Mouse (Mus musculus) CH12.LX (cell line): ENCODE measurements at regions not wholly inside any gene's neighbourhood (a gene's known extent, or its start where the extent isn't known, plus 50 kb on each side); places are given as distances from the start of the nearest gene placed in this dataset.

ENCODE experiments used
- DNase-seq: peaks from one replicate; pipeline ENCODE4 v3.0.0-alpha.2; 2013; ENCODE audit errors: extremely low read depth
- H3K27ac ChIP-seq: 2 replicates; pipeline ENCODE4 v1.5.1; 2012; ENCODE audit warnings: low read depth, mild to moderate bottlenecking, control low read depth, moderate library complexity; ENCODE audit not compliant: insufficient read depth
- H3K27me3 ChIP-seq: replicated peaks from 2 replicates; pipeline ENCODE3; 2012; ENCODE audit warnings: inconsistent platforms
- H3K36me3 ChIP-seq, 2 experiments: replicated peaks in 1 of 2; 2 replicates each; pipeline versions ENCODE3 to v1.6.1; 2012; ENCODE audit warnings: inconsistent platforms in 1 of 2, low read length in 1 of 2, mild to moderate bottlenecking in 1 of 2, mixed read lengths in 1 of 2, moderate library complexity in 1 of 2; ENCODE audit not compliant: control insufficient read depth in 1 of 2, insufficient read depth in 1 of 2
- H3K4me1 ChIP-seq, 2 experiments: 2 replicates each; pipeline ENCODE4 v1.6.1; 2012; ENCODE audit warnings: inconsistent platforms in 1 of 2, moderate library complexity in 1 of 2; ENCODE audit not compliant: insufficient read depth in 2 of 2, control insufficient read depth in 1 of 2
- H3K4me2 ChIP-seq: 2 replicates; pipeline ENCODE4 v1.6.1; 2012; ENCODE audit warnings: low read depth, mild to moderate bottlenecking, control low read depth; ENCODE audit not compliant: poor library complexity, insufficient read depth, severe bottlenecking
- H3K4me3 ChIP-seq, 3 experiments: fragments of 150-350 bp in 1 of 3; sonication (generic) in 1 of 3; replicated peaks in 1 of 3; 2 replicates each; pipeline versions ENCODE3 to v1.5.1; 2011 to 2012; ENCODE audit warnings: low read depth in 2 of 3, low read length in 2 of 3, mild to moderate bottlenecking in 2 of 3, moderate library complexity in 2 of 3, control low read depth in 1 of 3, improper control_type of control experiment in 1 of 3, inconsistent platforms in 1 of 3, mixed read lengths in 1 of 3; ENCODE audit not compliant: poor library complexity in 1 of 3
- H3K79me2 ChIP-seq: replicated peaks from 2 replicates; pipeline ENCODE4 v1.6.1; 2012; ENCODE audit warnings: mild to moderate bottlenecking, moderate library complexity; ENCODE audit not compliant: control insufficient read depth, poor library complexity, insufficient read depth, severe bottlenecking; ENCODE audit errors: extremely low read depth
- H3K9ac ChIP-seq: 2 replicates; pipeline ENCODE4 v1.6.1; 2012; ENCODE audit warnings: low read depth, mild to moderate bottlenecking, control low read depth, moderate library complexity; ENCODE audit not compliant: insufficient read depth
- H3K9me3 ChIP-seq: replicated peaks from 2 replicates; pipeline ENCODE3; 2012; ENCODE audit warnings: low read length, inconsistent platforms, mixed read lengths
- CHD2 ChIP-seq: IDR thresholded peaks from 2 replicates; pipeline ENCODE4 v1.6.1; 2011; ENCODE audit warnings: low read length, improper control_type of control experiment
- CTCF ChIP-seq, 2 experiments: IDR thresholded peaks in 1 of 2; conservative IDR thresholded peaks in 1 of 2; 2 replicates each; pipeline ENCODE4 v1.5.1; 2011 to 2012; ENCODE audit warnings: low read depth in 2 of 2, low read length in 2 of 2, improper control_type of control experiment in 1 of 2, inconsistent platforms in 1 of 2, mild to moderate bottlenecking in 1 of 2, moderate library complexity in 1 of 2
- E2F4 ChIP-seq: IDR thresholded peaks from 2 replicates; pipeline ENCODE4 v1.6.1; 2011; ENCODE audit warnings: low read depth, low read length, improper control_type of control experiment; ENCODE audit not compliant: insufficient replicate concordance
- ELF1 ChIP-seq: IDR thresholded peaks from 2 replicates; pipeline ENCODE4 v1.6.1; 2014; ENCODE audit warnings: low read depth, mild to moderate bottlenecking, inconsistent platforms, low read length, improper control_type of control experiment
- EP300 ChIP-seq: IDR thresholded peaks from 2 replicates; pipeline ENCODE4 v1.6.1; 2011; ENCODE audit warnings: low read length, improper control_type of control experiment
- HCFC1 ChIP-seq: IDR thresholded peaks from 2 replicates; pipeline ENCODE4 v1.6.1; 2012; ENCODE audit warnings: low read depth, mild to moderate bottlenecking, inconsistent platforms, low read length, improper control_type of control experiment
- KAT2A ChIP-seq: IDR thresholded peaks from 2 replicates; pipeline ENCODE4 v1.6.1; 2012; ENCODE audit warnings: low read length, improper control_type of control experiment, inconsistent platforms; ENCODE audit not compliant: insufficient replicate concordance
- MAFK ChIP-seq: IDR thresholded peaks from 2 replicates; pipeline ENCODE4 v1.6.1; 2011; ENCODE audit warnings: low read length, improper control_type of control experiment; ENCODE audit not compliant: insufficient replicate concordance
- MAZ ChIP-seq: IDR thresholded peaks from 2 replicates; pipeline ENCODE4 v1.6.1; 2012; ENCODE audit warnings: low read depth, mild to moderate bottlenecking, inconsistent platforms, low read length, improper control_type of control experiment, moderate library complexity
- MEF2A ChIP-seq: IDR thresholded peaks from 2 replicates; pipeline ENCODE4 v1.6.1; 2014; ENCODE audit warnings: low read depth, mild to moderate bottlenecking, inconsistent platforms, low read length, improper control_type of control experiment, borderline replicate concordance
- NELFE ChIP-seq: IDR thresholded peaks from 2 replicates; pipeline ENCODE4 v1.6.1; 2011; ENCODE audit warnings: low read depth, low read length, improper control_type of control experiment
- NRF1 ChIP-seq: IDR thresholded peaks from 2 replicates; pipeline ENCODE4 v1.6.1; 2014; ENCODE audit warnings: low read depth, mild to moderate bottlenecking, inconsistent platforms, low read length, improper control_type of control experiment, moderate library complexity
- RAD21 ChIP-seq: IDR thresholded peaks from 2 replicates; pipeline ENCODE4 v1.6.1; 2011; ENCODE audit warnings: low read depth, mild to moderate bottlenecking, low read length, improper control_type of control experiment, moderate library complexity
- SIN3A ChIP-seq: IDR thresholded peaks from 2 replicates; pipeline ENCODE4 v1.6.1; 2012; ENCODE audit warnings: low read length, improper control_type of control experiment, inconsistent platforms
- SMC3 ChIP-seq: IDR thresholded peaks from 2 replicates; pipeline ENCODE4 v1.6.1; 2011; ENCODE audit warnings: low read depth, low read length, improper control_type of control experiment
- TBP ChIP-seq: conservative IDR thresholded peaks from 2 replicates; pipeline ENCODE4 v1.6.1; 2011; ENCODE audit warnings: low read depth, low read length, improper control_type of control experiment
- UBTF ChIP-seq: IDR thresholded peaks from 2 replicates; pipeline ENCODE4 v1.6.1; 2012; ENCODE audit warnings: low read depth, mild to moderate bottlenecking, inconsistent platforms, low read length, improper control_type of control experiment, moderate library complexity
- ZC3H11A ChIP-seq: IDR thresholded peaks from 2 replicates; pipeline ENCODE4 v1.6.1; 2012; ENCODE audit warnings: low read depth, mild to moderate bottlenecking, inconsistent platforms, low read length, improper control_type of control experiment
- ZKSCAN1 ChIP-seq: IDR thresholded peaks from 2 replicates; pipeline ENCODE4 v1.6.1; 2012; ENCODE audit warnings: low read depth, inconsistent platforms, low read length, improper control_type of control experiment, borderline replicate concordance
- ZNF384 ChIP-seq: IDR thresholded peaks from 2 replicates; pipeline ENCODE4 v1.6.1; 2012; ENCODE audit warnings: low read depth, low read length, improper control_type of control experiment, inconsistent platforms
- dilution Hi-C: fragments of 300-500 bp; cut with MboI; formaldehyde crosslinking; loops from 2 replicates; pipeline ENCODE4 v1.14.3; 2020; ENCODE audit warnings: low sequenced_read_pairs; ENCODE audit not compliant: extremely low pct_unique_long_range_greater_than_20kb, extremely low pct_ligation_motif_present
- in situ Hi-C: fragments of 300-500 bp; cut with MboI; formaldehyde crosslinking; loops from 3 replicates; pipeline ENCODE4 v1.14.3; 2019; ENCODE audit warnings: low sequenced_read_pairs, low pct_ligation_motif_present, low pct_unique_long_range_greater_than_20kb, mixed read lengths

DNA sequence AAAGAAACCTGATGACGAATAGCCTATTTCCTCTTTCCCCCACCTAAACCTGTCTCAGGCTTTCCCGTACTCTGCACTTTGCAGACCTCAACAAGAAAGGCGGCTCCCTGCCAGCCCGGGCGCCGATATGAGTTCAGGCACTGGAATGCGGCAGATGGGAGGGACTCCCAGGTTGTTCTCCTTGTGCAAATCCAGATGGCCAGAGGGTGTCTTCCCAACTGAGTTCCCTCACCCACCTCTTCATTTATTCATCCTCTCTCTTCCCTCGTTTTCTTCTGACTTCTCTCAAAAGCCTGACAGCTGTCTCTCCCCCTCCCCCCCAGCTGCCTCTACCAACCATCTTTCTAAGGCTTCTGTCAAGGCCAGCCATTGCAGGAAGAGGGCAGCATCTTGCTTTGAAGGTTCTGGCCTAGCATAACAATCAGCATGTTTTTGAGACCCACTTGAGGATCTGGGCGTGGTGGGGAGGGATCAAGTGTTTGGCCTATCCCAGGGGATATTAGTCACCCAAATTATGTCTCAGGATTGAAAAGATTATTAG, 93.1 kb upstream of the Itga6 start:
- no peak overlapping the region for H3K4me2 ChIP-seq
- TF ChIP-seq EP300 (no peak), ELF1 (no peak), SMC3 (peak; percentile 82), HCFC1 (no peak), ZKSCAN1 (no peak), NELFE (no peak), CTCF (conservative IDR thresholded peaks at IDR 0.05 in 1 of 2, IDR thresholded peaks at IDR 0.05 in 1 of 2; ENCODE audit: low read depth in 2 of 2, low read length in 2 of 2) (peak in 1 of 2 experiments; percentile 75; a peak in 2 of 4 replicates), E2F4 (no peak), SIN3A (no peak), MAFK (no peak), UBTF (no peak), MEF2A (no peak), MAZ (0 out of 2 replicates have a peak, but pooled peaks have one; percentile 36), CHD2 (peak; percentile 20; the same call in 1 of the 2 replicates), RAD21 (peak; percentile 78), ZC3H11A (peak; percentile 40; the same call in 1 of the 2 replicates), KAT2A (no peak)

GRCm38 (mm10) chr2:71654817-71655503, 90.5 kb upstream of the Itga6 start:
- dilution Hi-C loops: no loop called here
- Histone ChIP-seq H3K4me3 (no peak overlapping the region), H3K4me1 (peaks cover 0 to 14% of the 10 kb centered on the region in 2 experiments; a peak in 3 of 4 replicates), H3K27ac (no peak overlapping the region), H3K9me3 (no peaks in the 10 kb centered on the region), H3K27me3 (no peaks in the 10 kb centered on the region), H3K36me3 (no peaks in the 10 kb centered on the region), H3K4me2 (no peak overlapping the region)
- DNase-seq: no peak
- TF ChIP-seq TBP: no peak
- TF ChIP-seq NRF1: no peak
- TF ChIP-seq ZNF384: no peak
- TF ChIP-seq, all 38 proteins: peak for 0
- Histone ChIP-seq H3K79me2 (no peaks in the 10 kb centered on the region), H3K9ac (no peak overlapping the region)
- in situ Hi-C loops: loop anchor here (5.0 to 10.0 kb wide), 2 partner anchors 37 to 160 kb away; no protein-coding TSS in a partner anchor

More for the DNA sequence above, 93.1 kb upstream of the Itga6 start:
- peaks cover 0 to 9% of the 10 kb centered on the region in 2 experiments; a peak in 3 of 4 replicates for H3K4me1 ChIP-seq
- H3K27me3 ChIP-seq: no peaks in the 10 kb centered on the region
- no peak overlapping the region for H3K4me3 ChIP-seq
- no peaks in the 10 kb centered on the region for H3K79me2 ChIP-seq
- peak; percentile 74 for DNase-seq
- no peak overlapping the region for H3K27ac ChIP-seq
- dilution Hi-C loops: no loop called here
- H3K36me3 ChIP-seq: no peaks in the 10 kb centered on the region
- H3K9me3 ChIP-seq: no peaks in the 10 kb centered on the region
- no peak overlapping the region for H3K9ac ChIP-seq
- in situ Hi-C loops: loop anchor here (10.0 kb wide), 1 partner anchor 162 kb away; no protein-coding TSS in a partner anchor
